Mouse (Mus musculus): ENCODE results near the gene Snx29. TPM values are rescaled to one million over a fixed set of nuclear protein-coding genes. Genes with fewer than 3 reads are reported as not detected.

Gene Snx29
- polyA plus RNA-seq, 1 experiment, result not detected

DNA sequence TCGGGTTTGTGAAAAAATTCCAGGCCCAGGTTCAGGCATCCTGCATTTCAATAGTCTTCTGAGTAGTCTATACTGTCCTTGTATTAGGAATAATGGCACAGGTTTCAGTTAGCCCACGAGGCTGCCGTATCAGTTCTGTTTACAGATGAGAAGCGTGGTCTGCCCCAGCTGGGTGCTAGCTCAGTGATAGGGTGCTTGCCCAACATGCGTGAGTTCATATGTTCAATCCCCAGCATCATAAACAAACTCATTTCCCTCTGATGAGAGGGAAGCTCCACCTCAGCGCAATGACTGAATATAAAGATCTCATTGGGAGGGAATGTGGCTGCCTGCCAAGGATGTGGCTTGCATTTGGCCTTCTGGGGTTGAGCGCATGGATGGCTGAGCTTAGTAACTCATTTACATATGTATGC lies 47.4 kb downstream of the Snx29 start:
- Histone ChIP-seq H3K4me3 (ENCODE audit: insufficient read depth, low read depth, low read length) (no peak overlapping the region), H3K27ac (ENCODE audit: insufficient read depth, low read depth, low read length) (0 out of 2 replicates have a peak overlapping the region, but pooled peaks have one; percentile 28), H3K4me1 (ENCODE audit: control insufficient read depth, insufficient read depth, low read length) (peaks cover 12% of the 10 kb centered on the region)
- 61% methylated on average over 7 of the region's 7 CpGs for WGBS
- TF ChIP-seq CTCF (IDR thresholded peaks at IDR 0.05; ENCODE audit: insufficient read depth, low read depth, low read length) (no peak), POLR2A (IDR thresholded peaks at IDR 0.05; ENCODE audit: insufficient read depth, low read depth, low read length) (no peak)

DNA sequence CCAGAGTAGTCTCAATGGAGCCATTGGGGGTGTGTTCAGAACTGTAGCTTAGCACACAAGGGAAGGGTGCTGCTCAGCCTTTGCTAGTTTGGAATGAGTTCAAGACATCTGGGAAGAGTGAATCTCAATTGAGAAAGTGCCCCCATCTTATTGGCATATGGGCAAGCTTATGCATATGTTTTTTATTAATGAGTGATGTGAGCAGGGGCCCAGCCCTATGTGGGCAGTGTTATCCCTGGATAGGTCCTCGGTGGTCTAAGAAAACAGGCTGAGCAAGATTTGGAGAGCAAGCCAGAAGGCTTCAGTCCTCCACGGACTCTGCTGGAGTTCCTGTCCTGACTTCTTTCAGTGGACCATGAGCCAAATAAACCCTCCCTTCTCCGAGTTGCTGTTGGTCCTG lies 56.6 kb downstream of the Snx29 start:
- WGBS, result 69% methylated on average over 3 of the region's 3 CpGs
- Histone ChIP-seq H3K27ac (ENCODE audit: insufficient read depth, low read depth, low read length) (no peak overlapping the region), H3K4me1 (ENCODE audit: control insufficient read depth, insufficient read depth, low read length) (no peaks in the 10 kb centered on the region), H3K4me3 (ENCODE audit: insufficient read depth, low read depth, low read length) (no peak overlapping the region)
- TF ChIP-seq POLR2A (IDR thresholded peaks at IDR 0.05; ENCODE audit: insufficient read depth, low read depth, low read length) (no peak), CTCF (IDR thresholded peaks at IDR 0.05; ENCODE audit: insufficient read depth, low read depth, low read length) (no peak)

DNA sequence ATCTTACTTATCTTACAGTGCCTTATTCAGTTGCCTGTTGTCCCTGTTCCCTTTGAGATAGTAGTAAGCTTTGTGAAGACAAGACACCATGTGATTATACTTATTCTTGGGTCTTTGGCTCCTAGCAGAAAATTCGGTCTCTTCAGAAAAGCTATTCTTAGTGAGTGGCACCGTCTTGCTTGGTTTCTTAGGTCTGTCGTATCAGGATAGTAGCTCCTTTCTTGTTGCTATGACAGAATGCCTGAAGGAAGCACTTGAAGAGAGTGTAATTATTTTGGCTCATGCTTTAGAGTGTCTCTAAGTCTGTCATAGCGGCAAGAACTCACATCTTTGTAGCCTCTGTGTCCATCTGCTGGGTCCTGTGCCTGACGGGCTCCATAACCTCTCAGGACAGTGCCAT lies 57.3 kb downstream of the Snx29 start:
- Histone ChIP-seq H3K4me3 (ENCODE audit: insufficient read depth, low read depth, low read length) (no peak overlapping the region), H3K27ac (ENCODE audit: insufficient read depth, low read depth, low read length) (no peak overlapping the region), H3K4me1 (ENCODE audit: control insufficient read depth, insufficient read depth, low read length) (no peaks in the 10 kb centered on the region)
- TF ChIP-seq CTCF (IDR thresholded peaks at IDR 0.05; ENCODE audit: insufficient read depth, low read depth, low read length) (no peak), POLR2A (IDR thresholded peaks at IDR 0.05; ENCODE audit: insufficient read depth, low read depth, low read length) (no peak)
- WGBS, result 58% methylated on average over 5 of the region's 5 CpGs

DNA sequence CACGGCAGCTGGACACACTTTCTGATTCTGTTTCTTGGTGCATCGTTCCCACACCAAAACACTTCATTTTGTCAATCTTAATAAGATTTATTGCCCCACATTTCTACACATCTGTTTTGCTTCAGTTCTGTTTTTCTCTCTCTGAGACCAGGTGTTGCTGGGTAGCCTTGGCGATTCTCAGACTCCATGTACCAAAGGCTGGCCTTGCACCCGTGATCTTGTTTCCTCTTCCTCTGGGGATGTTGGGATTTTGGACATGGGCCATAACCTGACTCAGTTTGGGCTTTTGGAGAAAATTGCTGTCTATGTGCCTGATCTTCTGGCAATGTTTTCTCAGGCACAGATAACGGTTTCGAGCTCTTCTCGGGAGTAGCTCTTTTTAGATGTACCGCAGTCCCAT lies 58.2 kb downstream of the Snx29 start:
- Histone ChIP-seq H3K4me3 (ENCODE audit: insufficient read depth, low read depth, low read length) (no peak overlapping the region), H3K27ac (ENCODE audit: insufficient read depth, low read depth, low read length) (no peak overlapping the region), H3K4me1 (ENCODE audit: control insufficient read depth, insufficient read depth, low read length) (no peaks in the 10 kb centered on the region)
- 81% methylated on average over 8 of the region's 8 CpGs for WGBS
- TF ChIP-seq POLR2A (IDR thresholded peaks at IDR 0.05; ENCODE audit: insufficient read depth, low read depth, low read length) (no peak), CTCF (IDR thresholded peaks at IDR 0.05; ENCODE audit: insufficient read depth, low read depth, low read length) (no peak)

DNA sequence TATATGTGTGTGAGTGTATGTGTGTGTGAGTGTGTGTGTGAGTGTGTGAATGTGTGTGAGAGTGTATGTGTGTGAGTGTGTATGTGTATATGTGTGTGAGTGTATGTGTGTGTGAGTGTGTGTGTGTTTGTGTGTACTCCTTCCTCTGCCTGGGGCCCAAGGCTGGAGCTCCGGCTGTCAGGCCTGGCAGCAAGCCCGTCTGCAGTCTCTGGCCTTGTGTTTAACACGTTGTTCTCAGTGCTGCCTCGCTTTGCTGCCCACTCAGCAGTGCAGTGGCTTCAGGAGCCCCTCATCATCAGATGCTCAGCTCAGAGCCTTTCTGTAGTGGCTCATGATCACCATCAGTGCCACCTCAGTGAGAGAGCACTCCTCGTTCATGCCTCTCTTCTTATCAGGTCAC lies 61.7 kb downstream of the Snx29 start:
- H3K4me3 ChIP-seq (ENCODE audit: insufficient read depth, low read depth, low read length), result no peak overlapping the region
- no peak overlapping the region for H3K27ac ChIP-seq (ENCODE audit: insufficient read depth, low read depth, low read length)
- 45% methylated on average over 5 of the region's 5 CpGs for WGBS
- no peaks in the 10 kb centered on the region; the same call in 1 of the 2 replicates for H3K4me1 ChIP-seq (ENCODE audit: control insufficient read depth, insufficient read depth, low read length)
- TF ChIP-seq CTCF (IDR thresholded peaks at IDR 0.05; ENCODE audit: insufficient read depth, low read depth, low read length) (no peak), POLR2A (IDR thresholded peaks at IDR 0.05; ENCODE audit: insufficient read depth, low read depth, low read length) (no peak)

DNA sequence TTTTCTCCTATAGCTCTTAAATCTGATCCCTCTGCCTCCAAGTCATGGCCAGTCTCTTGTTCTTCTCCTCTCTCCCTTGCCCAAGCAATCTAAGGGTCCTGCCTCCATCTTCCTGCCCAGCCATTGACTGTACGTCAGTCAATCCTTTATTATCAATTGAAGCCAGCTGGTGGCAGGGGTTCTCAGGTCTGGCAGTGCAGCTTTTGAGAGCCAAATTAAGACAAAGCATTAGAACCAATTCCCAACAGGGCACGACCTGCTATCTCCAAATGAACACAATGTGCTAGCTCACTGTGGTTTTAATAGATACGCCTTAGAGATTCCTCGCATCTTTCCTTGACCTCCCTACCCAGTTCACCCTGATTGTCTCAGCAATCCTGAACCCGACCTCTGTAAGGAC lies 62.4 kb downstream of the Snx29 start:
- no peak overlapping the region for H3K27ac ChIP-seq (ENCODE audit: insufficient read depth, low read depth, low read length)
- H3K4me3 ChIP-seq (ENCODE audit: insufficient read depth, low read depth, low read length), result no peak overlapping the region
- no peak for TF ChIP-seq POLR2A (IDR thresholded peaks at IDR 0.05; ENCODE audit: insufficient read depth, low read depth, low read length)
- no peak for TF ChIP-seq CTCF (IDR thresholded peaks at IDR 0.05; ENCODE audit: insufficient read depth, low read depth, low read length)
- peaks cover 2% of the 10 kb centered on the region for H3K4me1 ChIP-seq (ENCODE audit: control insufficient read depth, insufficient read depth, low read length)
- 87% methylated on average over 5 of the region's 5 CpGs for WGBS

DNA sequence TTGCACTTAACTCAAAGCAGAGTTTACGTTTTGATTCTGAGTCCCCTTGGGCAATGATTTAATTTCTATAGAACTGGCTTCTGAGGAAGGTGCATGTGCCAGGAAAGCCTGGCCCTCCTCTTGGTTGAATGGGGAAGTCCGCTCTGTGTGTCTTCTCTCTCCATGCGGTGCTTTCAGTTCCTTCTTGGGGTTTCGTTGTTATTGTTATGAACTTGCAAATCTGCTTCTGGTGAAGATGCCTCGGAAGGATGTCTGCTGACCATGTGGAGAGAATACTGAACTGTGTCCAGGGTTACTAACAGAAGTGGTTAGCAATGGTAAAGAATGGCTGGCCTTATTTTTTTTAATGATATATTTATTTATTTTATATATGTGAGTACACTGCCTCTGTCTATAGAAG lies 63.1 kb downstream of the Snx29 start:
- WGBS, result 89% methylated on average over 5 of the region's 5 CpGs
- H3K4me1 ChIP-seq (ENCODE audit: control insufficient read depth, insufficient read depth, low read length), result peaks cover 2% of the 10 kb centered on the region
- TF ChIP-seq POLR2A (IDR thresholded peaks at IDR 0.05; ENCODE audit: insufficient read depth, low read depth, low read length) (no peak), CTCF (IDR thresholded peaks at IDR 0.05; ENCODE audit: insufficient read depth, low read depth, low read length) (no peak)
- no peak overlapping the region for H3K27ac ChIP-seq (ENCODE audit: insufficient read depth, low read depth, low read length)
- no peak overlapping the region for H3K4me3 ChIP-seq (ENCODE audit: insufficient read depth, low read depth, low read length)

DNA sequence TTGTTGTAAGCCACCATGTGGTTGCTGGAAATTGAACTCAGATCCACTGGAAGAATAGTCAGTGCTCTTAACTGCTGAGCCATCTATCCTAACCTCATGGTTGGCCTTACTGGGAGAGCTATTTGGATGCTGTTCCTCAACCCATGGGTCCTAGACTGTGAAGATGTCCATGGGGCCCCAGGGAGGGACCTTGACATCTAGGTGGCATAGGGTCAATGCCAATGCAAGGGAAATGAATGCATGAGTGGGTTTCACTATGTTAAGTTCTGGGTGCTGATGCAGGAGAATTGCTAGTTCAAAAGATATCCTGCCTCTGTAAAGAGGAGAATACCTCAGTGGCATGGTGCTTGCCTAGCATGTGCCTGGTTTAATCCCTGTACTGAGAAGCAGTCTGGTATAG lies 63.5 kb downstream of the Snx29 start:
- no peak for TF ChIP-seq POLR2A (IDR thresholded peaks at IDR 0.05; ENCODE audit: insufficient read depth, low read depth, low read length)
- TF ChIP-seq CTCF (IDR thresholded peaks at IDR 0.05; ENCODE audit: insufficient read depth, low read depth, low read length), result no peak
- Histone ChIP-seq H3K4me1 (ENCODE audit: control insufficient read depth, insufficient read depth, low read length) (peaks cover 2% of the 10 kb centered on the region), H3K4me3 (ENCODE audit: insufficient read depth, low read depth, low read length) (no peak overlapping the region), H3K27ac (ENCODE audit: insufficient read depth, low read depth, low read length) (no peak overlapping the region)

DNA sequence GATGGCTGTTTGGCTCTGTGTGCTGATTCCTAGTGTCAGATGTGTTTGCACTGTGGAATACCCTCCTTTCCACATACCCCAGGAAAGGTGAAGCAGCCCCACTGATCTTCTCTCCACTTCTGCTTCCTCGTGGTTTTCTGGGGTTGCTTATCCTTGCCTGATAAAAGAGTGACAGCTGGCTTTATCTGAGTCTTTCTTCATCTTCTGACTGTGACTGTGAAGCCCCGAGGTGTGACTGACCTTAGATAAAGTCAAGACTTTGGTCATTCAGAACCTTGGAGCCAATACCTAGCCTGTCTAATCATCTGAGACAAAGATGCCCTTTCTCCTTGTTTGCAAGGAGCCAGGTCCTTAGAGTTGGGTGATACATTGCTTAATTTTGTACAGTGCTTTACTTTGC lies 65.4 kb downstream of the Snx29 start:
- Histone ChIP-seq H3K4me3 (ENCODE audit: insufficient read depth, low read depth, low read length) (no peak overlapping the region), H3K4me1 (ENCODE audit: control insufficient read depth, insufficient read depth, low read length) (peaks cover 2% of the 10 kb centered on the region), H3K27ac (ENCODE audit: insufficient read depth, low read depth, low read length) (no peak overlapping the region)
- TF ChIP-seq POLR2A (IDR thresholded peaks at IDR 0.05; ENCODE audit: insufficient read depth, low read depth, low read length), result no peak
- no peak for TF ChIP-seq CTCF (IDR thresholded peaks at IDR 0.05; ENCODE audit: insufficient read depth, low read depth, low read length)
- 72% methylated on average over 2 of the region's 2 CpGs for WGBS

DNA sequence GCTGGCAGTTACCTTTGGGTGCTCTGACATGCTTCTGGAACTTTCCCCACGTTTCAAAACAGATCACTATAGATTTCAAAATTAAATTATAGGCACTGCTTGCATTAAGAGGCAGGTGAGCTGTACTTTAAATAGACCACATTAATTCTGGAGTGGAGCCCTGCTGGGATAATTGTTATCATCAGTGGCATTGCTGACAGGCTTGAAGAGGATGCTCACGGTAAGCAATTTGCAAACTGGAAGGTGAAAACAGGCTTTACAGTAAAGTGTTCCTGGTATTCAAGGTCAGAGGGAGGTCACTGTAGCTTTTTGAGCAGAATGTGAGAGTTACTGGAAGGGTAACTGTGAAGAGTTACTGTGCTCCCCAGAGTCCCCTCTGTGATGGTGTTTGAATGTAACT lies 66.6 kb downstream of the Snx29 start:
- H3K4me3 ChIP-seq (ENCODE audit: insufficient read depth, low read depth, low read length), result no peak overlapping the region
- TF ChIP-seq CTCF (IDR thresholded peaks at IDR 0.05; ENCODE audit: insufficient read depth, low read depth, low read length), result no peak
- WGBS, result 14% methylated on average over 2 of the region's 2 CpGs
- H3K4me1 ChIP-seq (ENCODE audit: control insufficient read depth, insufficient read depth, low read length), result peaks cover 2% of the 10 kb centered on the region
- H3K27ac ChIP-seq (ENCODE audit: insufficient read depth, low read depth, low read length), result no peak overlapping the region
